Mouse (Mus musculus) C2C12 (cell line): ENCODE data around the gene Ormdl3. TPM values are rescaled to one million over a fixed set of nuclear protein-coding genes. Genes with fewer than 3 reads are reported as not detected.

Experiments used
- H3K27me3 ChIP-seq: one replicate; pipeline ENCODE4 v1.6.1; 2011; ENCODE audit not compliant: control insufficient read depth, insufficient read depth, insufficient read length
- H3K36me3 ChIP-seq: one replicate; pipeline ENCODE4 v1.6.1; 2011; ENCODE audit not compliant: control insufficient read depth, insufficient read depth
- H3K4me3 ChIP-seq: one replicate; pipeline ENCODE4 v1.5.1; 2011; ENCODE audit warnings: mild to moderate bottlenecking, control low read depth; ENCODE audit not compliant: poor library complexity, insufficient read depth, severe bottlenecking
- H3K79me2 ChIP-seq: one replicate; pipeline ENCODE4 v1.6.1; 2011; ENCODE audit not compliant: control insufficient read depth, insufficient read depth
- H3K79me3 ChIP-seq: one replicate; pipeline ENCODE4 v1.6.1; 2011; ENCODE audit warnings: low read depth, control low read depth
- H3ac ChIP-seq: one replicate; pipeline ENCODE3; 2011; ENCODE audit warnings: low read depth; ENCODE audit not compliant: control insufficient read depth, insufficient read length
- CEBPB ChIP-seq: IDR thresholded peaks from one replicate; pipeline ENCODE4 v1.6.1; 2011; ENCODE audit warnings: low read depth, mild to moderate bottlenecking, control low read depth, moderate library complexity
- CTCF ChIP-seq: IDR thresholded peaks from one replicate; pipeline ENCODE4 v1.5.1; 2011; ENCODE audit not compliant: control insufficient read depth, insufficient read depth, insufficient read length
- FOSL1 ChIP-seq: IDR thresholded peaks from one replicate; pipeline ENCODE4 v1.8.0; 2011; ENCODE audit warnings: mild to moderate bottlenecking, low read length; ENCODE audit not compliant: poor library complexity, insufficient read depth, severe bottlenecking
- MAX ChIP-seq: IDR thresholded peaks from one replicate; pipeline ENCODE4 v1.6.1; 2011; ENCODE audit warnings: mild to moderate bottlenecking, control low read depth
- MYOD1 ChIP-seq: IDR thresholded peaks from one replicate; pipeline ENCODE4 v1.6.1; 2011; ENCODE audit warnings: low read depth; ENCODE audit not compliant: control insufficient read depth, insufficient read length
- MYOG ChIP-seq: IDR thresholded peaks from one replicate; pipeline ENCODE4 v1.6.1; 2011; ENCODE audit not compliant: control insufficient read depth, insufficient read length; ENCODE audit errors: extremely low read depth
- USF1 ChIP-seq: IDR thresholded peaks from one replicate; pipeline ENCODE4 v1.6.1; 2011; ENCODE audit warnings: low read depth, mild to moderate bottlenecking, control low read depth, moderate library complexity
- polyA plus RNA-seq: library from polyadenylated mRNA; unstranded; fragments of >200 nt; fragmentation: generic; extraction: Trizol; gene quantifications from one replicate; pipeline ENCODE4 v1.2.1, GENCODE M21; 2012; ENCODE audit warnings: missing spikeins

Gene Ormdl3
- polyA plus RNA-seq, 1 experiment = 25.0 TPM

GRCm38 (mm10) chr11:98563921-98564414 is 23.2 kb downstream of the Ormdl3 start:
- Histone ChIP-seq H3K36me3 (no peaks in the 10 kb centered on the region), H3K27me3 (peaks cover 71% of the 10 kb centered on the region), H3K79me2 (no peaks in the 10 kb centered on the region), H3K79me3 (no peaks in the 10 kb centered on the region), H3K4me3 (no peak overlapping the region), H3ac (no peak overlapping the region)
- no peak for TF ChIP-seq MYOD1

- Histone ChIP-seq H3ac (no peak overlapping the region), H3K79me3 (no peaks in the 10 kb centered on the region), H3K79me2 (no peaks in the 10 kb centered on the region), H3K27me3 (peaks cover 79% of the 10 kb centered on the region), H3K36me3 (no peaks in the 10 kb centered on the region), H3K4me3 (no peak overlapping the region)
- TF ChIP-seq MAX (no peak), USF1 (no peak), MYOG (no peak), CEBPB (no peak), CTCF (no peak), FOSL1 (no peak), MYOD1 (no peak)
These were observed 24.1 kb downstream of the Ormdl3 start for GRCm38 (mm10) chr11:98563025-98563424.

DNA sequence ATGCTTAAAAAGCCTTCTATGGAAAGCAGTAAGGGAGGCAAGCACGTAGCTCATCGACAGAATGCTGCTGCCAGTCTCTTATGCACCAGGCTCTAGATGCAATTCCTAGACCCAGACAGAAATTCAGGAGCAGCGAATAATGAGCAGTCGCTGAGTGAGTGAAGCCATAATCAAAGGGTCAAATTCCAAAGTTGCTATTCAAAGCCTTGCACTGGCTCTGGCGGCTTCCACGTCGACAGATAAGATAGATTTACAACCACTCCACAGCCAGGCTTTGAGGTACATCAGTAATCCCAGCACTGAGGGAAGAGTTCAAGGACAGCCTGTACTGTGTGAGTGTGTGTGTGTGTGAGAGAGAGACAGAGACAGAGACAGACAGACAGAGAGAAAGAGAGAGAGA is 26.2 kb downstream of the Ormdl3 start:
- Histone ChIP-seq H3K27me3 (peaks cover 75% of the 10 kb centered on the region), H3K79me2 (no peaks in the 10 kb centered on the region), H3K79me3 (no peaks in the 10 kb centered on the region), H3K36me3 (no peaks in the 10 kb centered on the region), H3K4me3 (no peak overlapping the region), H3ac (no peak overlapping the region)
- TF ChIP-seq MYOD1 (no peak), MAX (no peak), CEBPB (no peak)

GRCm38 (mm10) chr11:98555124-98555700 is 32.0 kb downstream of the Ormdl3 start:
- no peak overlapping the region for H3ac ChIP-seq
- no peak overlapping the region for H3K4me3 ChIP-seq
- H3K79me3 ChIP-seq = no peaks in the 10 kb centered on the region
- TF ChIP-seq MYOD1 (no peak), CEBPB (no peak), USF1 (no peak), CTCF (no peak), MAX (no peak), FOSL1 (no peak), MYOG (no peak)
- H3K36me3 ChIP-seq = no peaks in the 10 kb centered on the region
- peaks cover 32% of the 10 kb centered on the region for H3K27me3 ChIP-seq
- H3K79me2 ChIP-seq = no peaks in the 10 kb centered on the region

DNA sequence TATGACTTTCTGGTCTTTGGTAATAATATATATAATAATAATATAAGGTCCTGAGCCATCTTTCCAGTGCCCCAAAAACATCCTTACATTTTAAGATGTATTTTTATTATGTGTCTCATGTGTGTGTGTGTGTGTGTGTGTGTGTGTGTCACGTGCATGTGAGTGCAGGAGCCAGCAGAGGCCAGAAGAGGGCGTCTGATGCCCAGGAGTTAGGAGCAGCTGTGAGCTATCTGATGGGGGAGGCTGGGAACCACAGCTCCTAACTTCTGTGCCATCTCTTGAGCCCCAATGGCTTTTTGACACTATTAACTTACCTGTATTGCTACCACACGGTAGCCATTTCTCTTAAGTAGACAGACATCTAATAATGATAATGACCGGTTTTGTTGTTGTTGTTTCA is 33.2 kb downstream of the Ormdl3 start:
- H3K36me3 ChIP-seq = no peaks in the 10 kb centered on the region
- peaks cover 29% of the 10 kb centered on the region for H3K27me3 ChIP-seq
- TF ChIP-seq USF1 (no peak), FOSL1 (no peak), MYOD1 (no peak), CEBPB (no peak), MAX (no peak), MYOG (no peak), CTCF (no peak)
- H3ac ChIP-seq = no peak overlapping the region
- H3K79me2 ChIP-seq = no peaks in the 10 kb centered on the region
- H3K4me3 ChIP-seq = no peak overlapping the region
- no peaks in the 10 kb centered on the region for H3K79me3 ChIP-seq
